Mouse (Mus musculus): ENCODE measurements around the gene 1600015I10Rik. TPM values are rescaled to one million over a fixed set of nuclear protein-coding genes. Genes with fewer than 3 reads are reported as not detected.
"Not testable (repeated sequence)": the region's sequence is repeated elsewhere in the genome, so short reads cannot be mapped to it uniquely, and the experiment has no call there.

The 1600015I10Rik gene
- polyA plus RNA-seq, 1 experiment, result not detected

- no peak overlapping the region for H3K27ac ChIP-seq (ENCODE audit: insufficient read depth, low read depth, low read length)
- 88% methylated on average over 4 of the region's 4 CpGs for WGBS
- H3K4me3 ChIP-seq (ENCODE audit: insufficient read depth, low read depth, low read length), result no peak overlapping the region
- TF ChIP-seq POLR2A (IDR thresholded peaks at IDR 0.05; ENCODE audit: insufficient read depth, low read depth, low read length), result no peak
- TF ChIP-seq CTCF (IDR thresholded peaks at IDR 0.05; ENCODE audit: insufficient read depth, low read depth, low read length), result no peak
- H3K4me1 ChIP-seq (ENCODE audit: control insufficient read depth, insufficient read depth, low read length), result no peaks in the 10 kb centered on the region
These were observed 27.1 kb downstream of the 1600015I10Rik start for GRCm38 (mm10) chr6:48956785-48957184.

GRCm38 (mm10) chr6:48958053-48958452, 28.4 kb downstream of the 1600015I10Rik start:
- no peak overlapping the region for H3K27ac ChIP-seq (ENCODE audit: insufficient read depth, low read depth, low read length)
- 52% methylated on average over 1 of the region's 1 CpGs for WGBS
- H3K4me1 ChIP-seq (ENCODE audit: control insufficient read depth, insufficient read depth, low read length), result no peaks in the 10 kb centered on the region
- no peak overlapping the region for H3K4me3 ChIP-seq (ENCODE audit: insufficient read depth, low read depth, low read length)
- TF ChIP-seq POLR2A (IDR thresholded peaks at IDR 0.05; ENCODE audit: insufficient read depth, low read depth, low read length) (no peak), CTCF (IDR thresholded peaks at IDR 0.05; ENCODE audit: insufficient read depth, low read depth, low read length) (no peak)

DNA sequence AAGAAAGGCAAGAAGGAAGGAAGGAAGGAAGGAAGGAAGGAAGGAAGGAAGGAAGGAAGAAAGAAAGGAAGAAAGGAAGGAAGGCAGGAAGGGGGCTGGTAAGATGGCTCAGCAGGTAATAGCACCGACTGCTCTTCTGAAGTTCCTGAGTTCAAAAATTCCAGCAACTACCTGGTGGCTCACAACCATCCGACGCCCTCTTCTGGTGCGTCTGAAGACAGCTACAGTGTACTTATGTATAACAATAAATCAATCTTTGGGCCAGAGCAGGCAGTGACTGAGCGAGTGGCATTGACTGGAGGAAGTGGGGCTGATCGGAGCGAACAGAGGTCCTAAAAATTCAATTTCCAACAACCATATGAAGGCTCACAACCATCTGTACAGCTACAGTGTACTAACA, 29.5 kb downstream of the 1600015I10Rik start:
- 33% methylated on average over 7 of the region's 7 CpGs for WGBS
- not testable (repeated sequence) for H3K4me3 ChIP-seq (ENCODE audit: insufficient read depth, low read depth, low read length); H3K27ac ChIP-seq (ENCODE audit: insufficient read depth, low read depth, low read length); H3K4me1 ChIP-seq (ENCODE audit: control insufficient read depth, insufficient read depth, low read length)

- not testable (repeated sequence) for H3K4me3 ChIP-seq (ENCODE audit: insufficient read depth, low read depth, low read length); H3K4me1 ChIP-seq (ENCODE audit: control insufficient read depth, insufficient read depth, low read length); H3K27ac ChIP-seq (ENCODE audit: insufficient read depth, low read depth, low read length)
- 90% methylated on average over 5 of the region's 5 CpGs for WGBS
These were observed 37.0 kb downstream of the 1600015I10Rik start for GRCm38 (mm10) chr6:48966696-48967095.

DNA sequence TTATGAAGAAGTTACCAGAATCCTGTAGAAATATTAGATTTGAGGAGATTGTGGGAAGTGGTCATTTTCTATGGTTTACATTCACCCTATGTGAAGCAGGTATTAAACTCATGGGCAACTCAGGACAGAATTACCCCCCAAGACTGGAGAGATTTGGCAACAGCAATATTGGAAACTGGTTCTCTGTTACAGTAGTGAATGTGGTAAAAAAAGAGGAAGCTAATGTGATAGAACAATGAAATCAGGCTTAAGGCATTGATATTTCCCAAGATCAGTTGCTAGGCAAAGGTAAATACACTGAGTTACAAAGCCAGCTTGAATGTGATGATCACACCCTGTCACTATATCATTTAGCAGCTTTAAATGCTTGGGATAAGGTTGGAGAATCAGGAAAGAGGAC, 38.2 kb downstream of the 1600015I10Rik start:
- Histone ChIP-seq H3K27ac (ENCODE audit: insufficient read depth, low read depth, low read length) (no peak overlapping the region), H3K4me1 (ENCODE audit: control insufficient read depth, insufficient read depth, low read length) (no peaks in the 10 kb centered on the region), H3K4me3 (ENCODE audit: insufficient read depth, low read depth, low read length) (no peak overlapping the region)
- TF ChIP-seq CTCF (IDR thresholded peaks at IDR 0.05; ENCODE audit: insufficient read depth, low read depth, low read length) (no peak), POLR2A (IDR thresholded peaks at IDR 0.05; ENCODE audit: insufficient read depth, low read depth, low read length) (no peak)

- 85% methylated on average over 2 of the region's 2 CpGs for WGBS
- Histone ChIP-seq H3K4me1 (ENCODE audit: control insufficient read depth, insufficient read depth, low read length) (no peaks in the 10 kb centered on the region), H3K4me3 (ENCODE audit: insufficient read depth, low read depth, low read length) (no peak within 1 kb of the TSS), H3K27ac (ENCODE audit: insufficient read depth, low read depth, low read length) (no peak within 1 kb of the TSS)
- TF ChIP-seq POLR2A (IDR thresholded peaks at IDR 0.05; ENCODE audit: insufficient read depth, low read depth, low read length) (no peak), CTCF (IDR thresholded peaks at IDR 0.05; ENCODE audit: insufficient read depth, low read depth, low read length) (no peak)
These were observed 45.0 kb downstream of the 1600015I10Rik start, which contains the start of gene Doxl2 for GRCm38 (mm10) chr6:48974663-48975062. TSS of gene Doxl2 (plus strand) at chr6:48974963.

- H3K4me3 ChIP-seq (ENCODE audit: insufficient read depth, low read depth, low read length), result no peak overlapping the region
- no peaks in the 10 kb centered on the region for H3K4me1 ChIP-seq (ENCODE audit: control insufficient read depth, insufficient read depth, low read length)
- no peak for TF ChIP-seq POLR2A (IDR thresholded peaks at IDR 0.05; ENCODE audit: insufficient read depth, low read depth, low read length)
- TF ChIP-seq CTCF (IDR thresholded peaks at IDR 0.05; ENCODE audit: insufficient read depth, low read depth, low read length), result no peak
- 58% methylated on average over 1 of the region's 1 CpGs for WGBS
- no peak overlapping the region for H3K27ac ChIP-seq (ENCODE audit: insufficient read depth, low read depth, low read length)
These were observed 49.9 kb downstream of the 1600015I10Rik start for GRCm38 (mm10) chr6:48979616-48980015.

GRCm38 (mm10) chr6:48982305-48982704, 52.6 kb downstream of the 1600015I10Rik start:
- Histone ChIP-seq H3K27ac (ENCODE audit: insufficient read depth, low read depth, low read length) (no peak overlapping the region), H3K4me1 (ENCODE audit: control insufficient read depth, insufficient read depth, low read length) (no peaks in the 10 kb centered on the region), H3K4me3 (ENCODE audit: insufficient read depth, low read depth, low read length) (no peak overlapping the region)
- 73% methylated on average over 3 of the region's 3 CpGs for WGBS
- TF ChIP-seq CTCF (IDR thresholded peaks at IDR 0.05; ENCODE audit: insufficient read depth, low read depth, low read length) (no peak), POLR2A (IDR thresholded peaks at IDR 0.05; ENCODE audit: insufficient read depth, low read depth, low read length) (no peak)

Other genes starting within 250 kb of the 1600015I10Rik start
- gene Gimap4, start 245.3 kb upstream of the 1600015I10Rik start, polyA plus RNA-seq (2012; ENCODE audit: insufficient read depth, insufficient read length, low replicate concordance, missing spikeins), result not detected in 2 replicates
- 336 TPM in 1 of 2 replicates, not detected in the other for gene Gimap6, start 221.7 kb upstream of the 1600015I10Rik start, polyA plus RNA-seq (2012; ENCODE audit: insufficient read depth, insufficient read length, low replicate concordance, missing spikeins)
- not detected in 2 replicates for gene Gm28053, start 211.3 kb upstream of the 1600015I10Rik start, polyA plus RNA-seq (2012; ENCODE audit: insufficient read depth, insufficient read length, low replicate concordance, missing spikeins)
- gene Gimap7, start 211.3 kb upstream of the 1600015I10Rik start, polyA plus RNA-seq (2012; ENCODE audit: insufficient read depth, insufficient read length, low replicate concordance, missing spikeins), result not detected in 2 replicates
- gene Gimap1, start 190.8 kb upstream of the 1600015I10Rik start, polyA plus RNA-seq (2012; ENCODE audit: insufficient read depth, insufficient read length, low replicate concordance, missing spikeins), result not detected in 2 replicates
- not detected in 2 replicates for gene Gimap5, start 183.7 kb upstream of the 1600015I10Rik start, polyA plus RNA-seq (2012; ENCODE audit: insufficient read depth, insufficient read length, low replicate concordance, missing spikeins)
- not detected in 2 replicates for gene Gimap3, start 159.0 kb upstream of the 1600015I10Rik start, polyA plus RNA-seq (2012; ENCODE audit: insufficient read depth, insufficient read length, low replicate concordance, missing spikeins)
- gene Tmem176a, start 89.0 kb upstream of the 1600015I10Rik start, polyA plus RNA-seq (2012; ENCODE audit: insufficient read depth, insufficient read length, low replicate concordance, missing spikeins), result not detected in 2 replicates
- gene Tmem176b, start 88.4 kb upstream of the 1600015I10Rik start, polyA plus RNA-seq (2012; ENCODE audit: insufficient read depth, insufficient read length, low replicate concordance, missing spikeins), result not detected in 2 replicates
- not detected in 2 replicates for gene Aoc1, start 57.0 kb upstream of the 1600015I10Rik start, polyA plus RNA-seq (2012; ENCODE audit: insufficient read depth, insufficient read length, low replicate concordance, missing spikeins)
- not detected in 2 replicates for gene Doxl2, start 45.1 kb downstream of the 1600015I10Rik start, polyA plus RNA-seq (2012; ENCODE audit: insufficient read depth, insufficient read length, low replicate concordance, missing spikeins)
- not detected in 2 replicates for gene Svs1, start 57.0 kb downstream of the 1600015I10Rik start, polyA plus RNA-seq (2012; ENCODE audit: insufficient read depth, insufficient read length, low replicate concordance, missing spikeins)
- gene Gpnmb, start 106.7 kb downstream of the 1600015I10Rik start, polyA plus RNA-seq (2012; ENCODE audit: insufficient read depth, insufficient read length, low replicate concordance, missing spikeins), result not detected in 2 replicates
- not detected in 2 replicates for gene Malsu1, start 143.9 kb downstream of the 1600015I10Rik start, polyA plus RNA-seq (2012; ENCODE audit: insufficient read depth, insufficient read length, low replicate concordance, missing spikeins)